Mouse (Mus musculus) thymus, postnatal 36 days (tissue): ENCODE data around the gene Gm26566.
A peak's percentile ranks its signal among the peaks of the same experiment; 100 is the strongest.
"Not testable (repeated sequence)": the region's sequence is repeated elsewhere in the genome, so short reads cannot be mapped to it uniquely, and the experiment has no call there.

ENCODE experiments used
- DNase-seq, 2 experiments: peaks; one replicate each; pipeline ENCODE4 v3.0.0; 2022; ENCODE audit warnings: mixed read lengths in 2 of 2

The Gm26566 gene

GRCm38 (mm10) chr4:88741426-88741825, 19.8 kb downstream of the Gm26566 start:
- DNase-seq: no peak

DNA sequence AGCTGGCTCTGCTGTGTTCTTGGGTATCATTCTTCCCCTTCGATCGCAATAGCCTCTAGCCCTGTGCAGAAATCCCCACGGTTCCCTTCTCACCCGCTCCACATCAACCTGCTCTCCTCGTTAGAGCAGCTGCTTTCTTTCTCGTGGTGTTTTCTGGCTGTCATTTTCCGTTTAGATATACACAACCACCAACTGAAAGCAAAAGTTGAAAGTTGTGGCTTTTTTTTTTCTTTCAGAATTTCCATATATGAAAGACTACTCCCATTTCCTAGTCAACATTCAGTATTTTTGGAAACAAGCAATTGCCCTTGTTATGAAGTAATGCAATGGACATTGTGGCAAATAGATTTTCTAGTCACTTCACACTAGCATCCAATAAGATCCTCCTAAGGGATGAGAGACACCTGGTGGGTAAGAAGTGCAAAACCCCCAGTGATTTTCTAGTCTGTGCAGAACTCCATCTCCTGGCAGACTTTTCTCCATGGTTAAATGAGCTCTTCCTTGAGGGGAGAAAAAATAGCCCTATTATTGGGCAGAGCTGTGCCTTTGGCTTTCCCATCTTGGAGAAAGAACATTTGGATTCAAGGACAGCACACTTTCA, 21.3 kb downstream of the Gm26566 start:
- no peak for DNase-seq

DNA sequence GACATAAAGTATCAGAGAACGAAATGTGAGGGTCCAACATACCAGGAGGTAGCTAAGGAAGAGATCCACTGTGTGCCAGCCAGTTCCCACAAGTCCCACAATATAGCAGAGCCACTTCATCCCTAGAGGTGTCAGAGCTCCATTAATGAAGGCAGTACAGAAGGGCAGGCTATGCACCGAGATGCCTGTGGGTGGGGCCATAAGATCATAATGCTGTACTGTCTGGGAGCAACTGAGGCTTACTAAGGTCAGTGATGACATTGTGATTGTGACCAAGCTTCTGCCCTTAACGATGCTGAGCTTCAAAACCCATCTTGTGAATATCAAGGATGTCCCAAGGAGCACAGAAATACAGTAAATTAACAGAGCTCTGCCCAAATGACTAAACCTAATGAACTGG, 22.6 kb downstream of the Gm26566 start:
- DNase-seq: no peak

DNA sequence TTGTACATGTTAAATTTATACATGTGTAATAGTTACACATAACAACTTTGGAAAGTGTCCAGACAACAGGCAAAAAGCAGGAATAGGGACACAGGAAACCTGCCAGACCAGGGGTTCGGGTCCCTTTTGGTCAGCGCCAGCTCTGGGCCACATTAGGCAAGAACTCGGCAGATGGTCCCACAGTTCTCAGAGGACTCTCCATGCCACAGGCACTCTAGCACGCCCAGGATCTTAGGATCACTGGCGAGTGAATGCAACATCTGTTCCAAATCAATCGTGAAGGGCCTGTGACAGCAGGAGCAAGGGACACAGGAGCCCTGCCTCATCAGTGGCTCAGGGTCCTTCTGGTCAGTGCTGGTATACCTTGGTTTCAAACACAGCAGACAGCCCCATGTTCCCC, 28.3 kb downstream of the Gm26566 start:
- no peak for DNase-seq

DNA sequence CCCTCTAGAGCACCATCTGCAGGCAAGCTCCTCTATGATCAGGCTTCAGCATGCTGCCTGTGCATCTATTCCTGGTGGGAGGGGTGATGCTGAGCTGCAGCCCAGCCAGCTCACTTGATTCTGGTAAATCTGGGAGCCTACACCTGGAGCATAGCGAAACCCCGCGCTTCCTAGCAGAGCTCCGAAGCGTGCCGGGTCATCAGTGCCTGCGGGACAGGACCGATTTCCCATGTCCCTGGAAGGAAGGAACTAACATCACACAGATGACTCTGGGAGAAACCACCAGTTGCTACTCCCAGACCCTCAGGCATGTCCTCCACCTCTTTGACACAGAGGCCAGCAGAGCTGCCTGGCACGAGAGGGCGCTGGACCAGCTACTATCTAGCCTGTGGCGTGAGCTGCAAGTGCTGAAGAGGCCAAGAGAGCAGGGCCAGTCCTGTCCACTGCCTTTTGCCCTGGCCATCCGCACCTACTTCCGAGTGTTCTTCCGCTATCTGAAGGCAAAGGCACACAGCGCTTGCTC, 33.3 kb downstream of the Gm26566 start, which contains the start of gene Gm13271:
Gm13271 (plus strand) TSS at position 51 of the 523 bp plus-strand sequence.
- peak; percentile 73 to 81 for DNase-seq

DNA sequence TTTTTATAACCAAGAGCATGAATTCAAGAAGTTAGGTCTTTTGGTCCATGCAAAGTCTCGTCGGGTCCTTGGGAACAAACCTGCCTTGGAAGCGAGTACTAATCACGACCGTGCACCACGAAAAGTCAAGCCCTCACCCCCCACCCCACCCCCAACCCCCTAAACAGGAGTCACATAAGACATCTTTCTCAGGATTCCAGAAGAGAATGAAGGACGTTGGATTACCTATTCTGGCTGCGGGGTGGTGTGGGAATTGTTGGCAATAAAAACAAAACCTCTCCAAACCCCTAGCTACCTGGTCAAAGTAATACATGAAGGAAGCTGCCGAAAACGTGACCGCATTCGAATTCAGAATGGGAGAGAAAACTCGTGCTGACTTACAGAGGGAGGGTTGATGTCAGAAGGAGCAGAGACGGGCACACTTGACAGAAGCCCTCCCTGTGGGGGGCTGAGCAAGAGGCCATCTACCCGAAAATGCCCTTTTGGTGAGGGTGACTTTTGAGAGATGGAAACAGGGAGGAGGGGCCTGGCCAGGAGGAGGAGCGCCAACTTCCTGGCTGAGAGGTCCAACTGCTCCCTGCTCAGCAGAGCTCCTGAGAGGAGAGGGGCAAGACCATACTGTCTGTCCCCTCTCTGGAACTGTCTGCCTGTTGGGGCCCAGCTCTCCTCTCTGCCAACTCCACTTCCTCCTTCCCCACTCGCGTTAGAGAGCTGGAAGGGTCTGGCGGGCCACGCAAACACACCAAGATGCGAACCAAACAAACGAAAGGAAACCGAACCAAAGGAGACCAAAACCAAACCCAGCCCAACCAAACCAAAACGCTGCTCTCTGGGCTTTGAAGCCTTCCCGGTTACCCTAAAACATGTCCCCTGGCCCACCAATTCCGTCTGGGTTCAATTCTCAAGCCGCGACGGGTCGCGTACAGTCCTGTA, 35.2 kb downstream of the Gm26566 start:
- DNase-seq: not testable (repeated sequence)

- DNase-seq: peak; percentile 89
Measured at GRCm38 (mm10) chr4:88757628-88758031, 36.0 kb downstream of the Gm26566 start.

GRCm38 (mm10) chr4:88758751-88759150, 37.1 kb downstream of the Gm26566 start:
- DNase-seq: not testable (repeated sequence)

GRCm38 (mm10) chr4:88759610-88760268, 38.1 kb downstream of the Gm26566 start, which contains the start of gene Gm13283:
Gene Gm13283 (plus strand): TSS chr4:88760119.
- DNase-seq: peak in 1 of 2 experiments; percentile 43

- peak; percentile 53 to 54 for DNase-seq
Measured at GRCm38 (mm10) chr4:88760431-88760830, 38.8 kb downstream of the Gm26566 start.

- peak; percentile 88 for DNase-seq
Measured at GRCm38 (mm10) chr4:88761776-88762175, 40.2 kb downstream of the Gm26566 start.

DNA sequence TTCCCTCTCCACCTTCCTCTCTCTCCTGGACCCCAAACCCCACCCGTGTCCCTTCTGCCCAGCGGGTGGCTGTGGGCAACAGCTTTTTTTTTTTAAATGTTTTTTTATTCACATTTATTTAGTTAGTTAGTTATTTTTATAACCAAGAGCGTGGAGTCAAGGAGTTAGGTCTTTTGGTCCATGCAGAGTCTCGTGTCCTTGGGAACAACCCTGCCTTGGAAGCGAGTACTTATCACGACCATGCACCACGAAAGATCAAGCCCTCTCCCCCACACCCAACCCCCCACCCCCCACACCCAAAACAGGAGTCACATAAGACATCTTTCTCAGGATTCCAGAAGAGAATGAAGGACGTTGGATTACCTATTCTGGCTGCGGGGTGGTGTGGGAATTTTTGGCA, 40.7 kb downstream of the Gm26566 start:
- peak in 1 of 2 experiments; percentile 16 for DNase-seq

GRCm38 (mm10) chr4:88763384-88764018, 41.9 kb downstream of the Gm26566 start:
- DNase-seq: peak in 1 of 2 experiments; percentile 33
